Mouse (Mus musculus) NIH3T3 (cell line): ENCODE data around the gene Cyb5r1.
"Not testable (repeated sequence)": the region's sequence is repeated elsewhere in the genome, so short reads cannot be mapped to it uniquely, and the experiment has no call there.

ENCODE experiments used
- DNase-seq: peaks from one replicate; pipeline ENCODE4 v3.0.0-alpha.2; 2012; ENCODE audit warnings: low read depth

Cyb5r1 gene

DNA sequence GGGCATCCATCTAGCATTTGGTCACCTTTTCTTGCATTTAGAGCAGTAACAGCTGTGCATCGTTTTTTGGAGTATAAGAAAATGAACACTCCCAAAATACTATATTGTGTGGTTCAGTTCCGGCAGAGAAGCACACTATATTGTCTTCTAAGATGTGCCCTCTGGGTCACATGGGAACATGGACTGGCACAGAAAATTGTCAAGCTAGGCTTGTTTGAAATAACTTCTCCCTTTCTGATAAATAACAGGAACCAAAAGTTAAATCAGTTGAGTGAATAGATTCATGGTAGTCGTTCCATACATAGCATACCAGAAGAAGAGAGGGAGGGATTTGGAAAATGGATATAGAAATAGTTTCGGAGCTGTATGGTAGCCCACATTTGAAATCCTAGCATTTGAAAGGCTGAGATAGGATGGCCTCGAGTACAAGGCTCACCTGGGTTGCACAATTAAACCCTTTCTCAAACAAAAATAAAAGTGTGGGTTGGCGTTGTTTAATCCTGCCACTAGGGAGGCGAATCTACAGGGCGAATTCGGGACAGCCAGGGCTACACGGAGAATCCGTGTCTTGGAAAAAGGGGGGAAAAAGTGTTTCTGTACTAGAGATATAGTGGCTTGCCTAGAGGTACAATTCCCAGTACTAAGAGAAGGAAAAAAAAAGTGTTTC lies 9.3 kb downstream of the Cyb5r1 start:
- no peak for DNase-seq

DNA sequence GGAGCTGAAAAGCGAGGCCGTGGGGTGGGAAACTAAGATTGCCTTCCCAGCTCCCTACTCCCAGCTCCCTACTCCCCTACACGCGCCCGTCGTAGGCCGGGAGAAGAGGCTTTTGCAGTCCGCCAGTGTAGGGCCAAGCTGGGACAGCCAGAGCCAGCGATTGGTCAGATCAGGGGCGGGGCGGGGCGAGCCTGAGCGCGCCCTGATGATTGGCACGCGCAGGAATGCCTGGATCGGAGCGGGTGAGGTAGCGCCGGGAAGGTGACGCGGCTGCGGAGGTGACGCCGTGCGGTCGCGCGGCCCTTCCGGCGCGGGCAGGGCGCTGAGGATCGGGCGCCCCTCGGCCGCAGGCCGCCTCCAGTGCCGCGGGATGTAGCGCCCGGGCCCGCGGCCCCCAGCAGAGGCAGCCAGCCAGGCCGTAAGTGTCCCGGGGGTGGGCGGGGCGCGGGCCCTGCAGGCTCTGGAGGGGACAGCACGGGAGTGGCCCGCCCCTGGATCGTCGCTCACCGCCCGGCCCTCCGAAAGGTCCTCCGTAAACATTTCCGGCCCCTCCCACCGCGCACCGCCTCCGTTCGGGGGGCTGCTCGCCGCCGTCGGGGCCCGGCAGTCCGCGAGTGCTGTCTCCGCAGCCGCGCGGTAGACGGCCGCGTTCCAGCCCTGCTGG lies 9.9 kb downstream of the Cyb5r1 start, which contains the start of gene Adipor1:
Adipor1 (plus strand) TSS at position 211 of the 664 bp plus-strand sequence.
- DNase-seq: peak; percentile 98

DNA sequence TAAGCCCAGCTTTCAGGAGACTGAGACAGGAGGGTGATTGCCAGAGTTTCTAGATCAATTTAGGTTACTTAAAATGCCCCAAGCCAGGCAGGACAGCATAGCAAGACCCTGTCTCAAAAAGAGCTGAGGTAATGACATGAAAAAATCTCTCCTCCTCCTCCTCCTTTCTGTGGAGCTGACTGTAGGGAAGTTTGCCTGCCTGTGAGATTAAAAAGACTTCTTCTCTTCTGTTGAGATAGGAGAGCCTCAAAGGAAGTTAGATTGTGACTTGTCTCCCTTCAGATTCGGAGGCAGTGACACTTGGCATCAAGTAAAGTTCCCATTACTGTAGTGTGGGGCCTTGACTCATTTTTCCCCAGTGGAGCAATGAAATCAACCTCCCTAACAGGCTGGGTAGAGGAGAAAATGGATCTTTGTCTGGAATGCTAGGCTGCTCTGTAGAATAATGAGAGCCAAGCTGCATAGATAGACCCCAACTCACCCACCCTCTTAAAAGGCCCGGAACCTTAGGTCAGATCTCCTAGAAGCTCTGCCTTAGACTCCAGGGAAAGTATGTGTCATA lies 13.1 kb downstream of the Cyb5r1 start:
- no peak for DNase-seq

DNA sequence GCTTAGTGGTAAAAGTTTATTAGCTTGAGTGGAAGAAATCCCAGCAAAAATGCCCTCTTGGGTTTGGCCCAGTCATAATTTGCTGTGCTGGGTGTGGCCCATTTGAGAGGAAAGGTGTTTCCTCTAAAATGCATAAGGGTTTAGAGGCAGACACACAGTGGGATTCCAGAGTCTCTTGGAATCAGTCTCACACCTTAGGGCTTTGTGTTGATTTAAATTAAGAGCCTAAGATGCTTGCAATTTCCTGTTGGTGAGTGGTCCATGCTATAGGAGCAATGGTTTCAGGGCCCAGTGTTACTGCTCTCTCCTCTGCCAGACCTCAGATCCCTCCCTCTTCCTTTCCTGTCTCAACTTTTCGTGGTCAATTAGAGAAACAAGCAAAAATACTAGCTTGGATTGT lies 13.8 kb downstream of the Cyb5r1 start:
- DNase-seq: no peak

DNA sequence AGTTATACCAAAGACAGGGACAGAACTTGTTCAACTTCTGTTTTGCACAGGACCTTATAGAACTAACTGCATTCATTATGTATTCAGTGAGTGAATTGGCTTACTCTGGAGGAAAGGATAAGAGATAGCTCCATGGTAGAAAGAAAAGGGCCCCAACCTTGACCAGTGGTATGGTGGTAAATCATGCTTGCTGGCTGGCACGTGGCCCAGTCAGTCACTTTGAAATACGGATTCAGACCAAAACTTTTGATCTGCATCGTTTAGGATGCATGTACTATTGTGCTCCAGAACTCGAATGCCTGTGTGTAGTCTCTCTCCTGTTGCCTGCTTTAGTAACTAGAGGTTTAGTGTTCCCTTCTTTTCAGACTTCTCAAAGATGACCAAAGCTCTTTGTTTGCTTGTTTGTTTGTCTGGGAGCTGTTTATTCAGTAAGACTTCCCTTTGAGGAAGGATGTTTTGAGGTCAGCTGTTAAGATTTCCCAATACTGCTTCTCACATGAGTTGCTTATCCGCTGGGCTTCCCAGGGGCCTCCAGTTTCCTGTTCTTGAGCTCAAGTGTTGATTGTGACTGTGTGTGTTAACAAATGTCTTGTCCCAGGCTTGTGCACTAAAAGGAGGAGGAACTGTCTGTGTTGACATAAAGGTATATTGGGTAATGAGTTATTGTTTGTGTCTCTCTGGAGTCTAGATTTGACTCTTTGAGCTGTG lies 14.5 kb downstream of the Cyb5r1 start:
- DNase-seq: peak; percentile 39

DNA sequence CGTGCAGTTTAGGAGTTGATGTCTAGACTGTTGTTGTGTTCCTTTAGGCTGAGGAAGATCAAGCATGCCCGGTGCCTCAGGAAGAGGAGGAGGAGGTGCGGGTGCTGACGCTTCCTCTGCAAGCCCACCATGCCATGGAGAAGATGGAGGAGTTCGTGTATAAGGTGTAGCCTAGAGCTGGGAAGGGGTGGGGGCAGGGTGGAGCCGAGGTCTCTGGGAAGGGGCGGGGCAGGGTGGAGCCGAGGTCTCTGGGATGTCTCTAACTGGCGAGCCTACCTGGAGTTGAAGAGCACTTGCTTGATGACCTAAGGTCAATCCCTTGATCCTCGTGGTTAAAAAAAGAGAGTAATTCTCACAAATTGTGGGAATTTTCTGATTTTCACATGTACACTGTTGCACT lies 18.6 kb downstream of the Cyb5r1 start:
- no peak for DNase-seq

DNA sequence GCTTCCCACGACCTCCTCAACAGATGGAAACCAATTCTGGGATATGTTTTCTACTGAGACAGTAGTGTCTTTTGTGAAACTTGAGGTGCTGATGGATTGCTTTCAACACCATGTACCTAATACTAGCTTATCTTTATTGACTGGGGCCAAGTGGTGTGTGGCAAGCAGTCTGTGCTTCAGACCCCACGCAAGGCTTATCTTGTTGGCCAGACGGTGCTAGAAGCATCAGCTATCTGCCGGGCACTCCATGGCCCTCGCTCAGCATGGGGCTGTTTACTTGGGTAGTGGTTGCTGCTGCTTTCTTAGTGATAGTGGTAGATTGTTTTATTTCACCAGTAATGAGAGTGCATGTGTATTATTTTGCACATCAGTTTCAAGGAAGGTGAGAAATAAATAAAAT lies 20.9 kb downstream of the Cyb5r1 start:
- DNase-seq: no peak

DNA sequence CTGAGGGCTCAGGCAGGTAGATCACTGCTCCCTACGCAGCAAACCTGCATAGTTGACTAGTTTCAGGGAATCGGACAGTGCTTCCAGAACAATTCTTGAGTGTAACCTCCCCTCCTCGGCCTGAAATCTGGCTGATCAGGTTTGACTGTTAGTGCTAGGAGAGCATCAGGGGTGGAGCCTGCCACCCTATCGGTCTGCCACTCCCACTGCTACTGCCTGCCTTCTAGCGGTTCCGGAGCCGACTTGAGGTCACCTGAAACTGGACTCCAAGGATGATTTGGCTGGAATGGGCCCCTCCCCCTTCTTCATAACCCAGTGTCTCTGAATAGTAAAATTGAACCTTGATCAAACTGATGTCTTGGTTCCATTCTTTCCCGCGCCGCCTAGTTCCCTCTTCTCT lies 27.6 kb downstream of the Cyb5r1 start:
- no peak for DNase-seq

DNA sequence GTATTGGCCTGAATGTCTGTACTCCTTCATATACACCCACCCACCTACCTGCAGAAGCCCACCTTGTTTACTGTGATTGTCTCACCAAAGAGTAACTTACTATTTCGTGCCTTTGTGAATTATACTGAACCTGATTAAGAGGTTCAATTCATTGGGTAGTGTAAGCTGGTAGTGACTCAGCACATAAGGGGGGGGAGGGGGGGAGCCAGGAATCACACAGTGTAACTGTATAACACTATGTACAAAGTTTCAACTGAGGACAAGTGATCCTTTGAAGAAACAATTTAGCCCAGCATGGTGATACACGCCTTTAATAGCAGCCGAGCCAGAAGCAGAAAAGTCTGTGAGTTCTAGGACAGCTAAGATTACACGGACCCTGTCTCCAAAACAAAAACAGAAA lies 28.1 kb downstream of the Cyb5r1 start:
- DNase-seq: peak; percentile 31

DNA sequence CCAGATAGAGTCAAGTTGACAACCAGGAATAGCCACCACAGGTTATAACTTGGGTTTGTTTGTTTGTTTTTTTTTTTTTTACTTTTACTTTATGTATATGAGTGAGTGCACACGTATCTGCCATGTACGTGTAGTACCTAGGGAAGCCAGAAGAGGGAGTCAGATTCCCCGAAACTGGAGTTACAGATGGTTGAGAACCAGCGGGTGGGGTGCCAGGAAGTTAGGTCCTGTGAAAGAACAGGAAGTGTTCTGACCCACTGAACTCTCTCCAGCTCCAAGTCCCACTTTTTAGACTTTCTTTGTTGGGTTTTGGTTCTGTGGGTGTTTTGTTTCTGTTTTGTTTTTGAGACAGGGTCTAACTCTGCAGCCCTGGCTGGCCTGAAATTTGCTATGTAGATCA lies 30.1 kb downstream of the Cyb5r1 start:
- DNase-seq: peak; percentile 67

DNA sequence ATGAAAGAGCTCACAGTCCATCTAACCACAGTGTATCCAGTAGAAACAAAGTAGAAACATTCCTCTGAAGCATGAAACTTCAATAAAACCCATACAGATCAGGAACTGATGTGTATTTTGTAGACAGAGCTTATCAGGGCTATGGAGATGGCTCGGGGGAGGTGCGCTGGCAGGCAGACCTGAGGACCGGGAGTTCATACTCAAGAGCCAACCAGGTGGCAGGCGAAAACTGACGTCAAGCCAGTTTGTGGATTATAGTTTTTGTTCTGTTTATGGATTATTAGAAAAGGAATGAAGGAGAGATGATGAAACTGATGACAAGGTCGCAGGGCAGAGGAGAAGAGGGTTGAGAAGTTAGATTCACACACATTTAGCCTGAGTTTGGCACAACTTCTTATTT lies 35.1 kb downstream of the Cyb5r1 start:
- no peak for DNase-seq

DNA sequence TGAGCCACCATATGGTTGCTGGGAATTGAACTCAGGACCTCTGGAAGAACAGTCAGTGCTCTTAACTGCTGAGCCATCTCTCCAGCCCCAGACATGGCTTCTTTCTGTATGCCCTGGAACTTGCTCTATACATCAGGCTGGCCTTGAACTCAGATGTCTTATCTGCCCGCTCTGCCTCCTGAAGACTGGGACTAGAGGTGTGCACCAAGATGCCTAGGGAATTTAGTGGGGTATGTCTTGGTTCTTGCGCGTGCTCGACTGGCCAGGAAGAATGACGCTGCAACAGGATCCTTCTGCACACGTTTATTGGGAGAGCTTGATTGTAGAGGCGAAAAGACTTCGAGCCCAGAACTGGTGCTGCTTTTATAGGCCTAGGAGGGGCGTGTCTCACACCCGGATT lies 36.4 kb downstream of the Cyb5r1 start:
- DNase-seq: not testable (repeated sequence)

DNA sequence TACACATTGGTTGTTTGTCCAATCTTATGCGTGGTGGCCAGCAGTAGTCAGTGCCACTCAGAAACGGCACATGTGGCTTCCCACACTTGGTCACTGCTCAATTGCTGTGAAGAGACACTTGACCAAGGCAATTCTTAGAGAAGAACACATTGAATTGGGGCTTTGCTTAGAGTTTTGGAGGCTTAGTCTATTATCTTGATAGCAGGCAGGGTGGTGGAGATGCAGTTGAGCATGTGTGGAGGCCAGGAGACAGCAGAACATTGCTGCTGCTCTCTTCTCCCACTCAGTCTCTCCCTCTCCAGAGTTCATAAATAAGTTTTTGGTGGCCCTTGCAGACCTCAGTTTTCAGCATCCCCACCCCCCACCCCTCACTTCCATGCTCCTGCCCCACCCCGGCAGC lies 37.0 kb downstream of the Cyb5r1 start:
- no peak for DNase-seq

DNA sequence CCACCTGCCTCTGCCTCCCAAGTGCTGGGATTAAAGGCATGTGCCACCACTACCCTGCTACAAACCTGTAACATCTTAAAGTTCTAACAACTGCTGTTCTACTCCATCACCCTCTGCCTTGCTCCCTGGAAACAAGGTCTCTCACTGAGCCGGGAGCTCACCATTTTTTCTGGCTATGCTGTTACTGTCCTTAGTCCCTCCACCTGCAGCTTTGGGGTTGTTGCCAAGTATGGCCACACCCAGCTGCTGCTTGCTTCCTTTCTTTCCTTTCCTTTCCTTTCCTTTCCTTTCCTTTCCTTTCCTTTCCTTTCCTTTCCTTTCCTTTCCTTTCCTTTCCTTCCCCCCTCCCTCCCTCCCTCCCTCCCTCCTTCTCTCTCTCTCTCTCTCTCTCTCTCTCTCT lies 37.9 kb downstream of the Cyb5r1 start:
- DNase-seq: not testable (repeated sequence)

DNA sequence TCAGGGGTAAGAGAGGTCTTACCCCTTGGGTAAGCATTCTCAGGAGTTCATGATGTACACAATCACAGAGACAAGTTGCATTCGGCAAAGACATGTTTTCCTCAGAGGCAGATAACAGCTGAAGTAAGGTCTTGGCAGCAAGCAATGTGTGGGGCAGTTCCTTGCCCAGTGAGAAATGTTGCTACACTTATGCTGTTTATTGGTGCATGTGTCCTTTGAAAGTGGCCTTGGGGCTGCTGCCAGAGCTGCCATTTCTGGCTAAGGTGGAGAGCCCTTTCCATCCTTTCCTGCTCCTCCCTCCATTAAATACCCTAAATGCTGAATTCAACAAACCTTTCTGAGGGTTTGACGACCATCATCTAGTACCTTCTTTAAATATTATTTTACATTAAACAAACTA lies 40.1 kb downstream of the Cyb5r1 start:
- no peak for DNase-seq

DNA sequence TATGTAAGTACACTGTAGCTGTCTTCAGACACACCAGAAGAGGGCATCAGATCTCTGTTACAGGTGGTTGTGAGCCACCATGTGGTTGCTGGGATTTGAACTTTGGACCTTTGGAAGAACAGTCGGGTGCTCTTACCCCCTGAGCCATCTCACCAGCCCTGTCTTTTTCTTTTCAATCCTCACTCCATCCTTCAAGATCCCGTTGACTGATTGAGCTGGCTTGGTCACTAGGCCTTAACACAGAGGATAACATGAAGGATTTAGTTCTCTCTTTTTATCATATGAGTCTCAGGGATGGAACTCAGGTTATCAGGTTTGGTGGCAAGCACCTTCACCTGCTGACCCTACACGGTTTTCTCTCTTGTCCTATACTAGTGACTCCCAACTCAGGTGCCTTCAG lies 43.2 kb downstream of the Cyb5r1 start:
- not testable (repeated sequence) for DNase-seq

DNA sequence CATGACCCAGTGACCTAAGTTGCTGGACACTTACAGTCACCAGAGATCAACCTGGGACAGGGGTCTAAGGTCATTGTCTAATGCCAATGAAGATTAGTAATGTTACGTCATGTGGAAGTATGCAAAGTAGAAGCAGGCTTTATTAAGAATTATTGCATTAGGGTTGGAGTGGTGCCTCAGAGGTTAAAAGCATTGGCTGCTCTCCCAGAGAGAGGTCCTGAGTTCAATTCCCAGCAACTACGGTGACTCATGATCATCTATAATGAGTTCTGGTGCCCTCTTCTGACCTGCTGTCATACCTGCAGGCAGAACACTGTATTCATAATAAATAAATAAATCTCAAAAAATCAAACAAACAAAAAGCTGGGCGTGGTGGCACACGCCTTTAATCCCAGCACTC lies 44.8 kb downstream of the Cyb5r1 start:
- DNase-seq: peak; percentile 64

DNA sequence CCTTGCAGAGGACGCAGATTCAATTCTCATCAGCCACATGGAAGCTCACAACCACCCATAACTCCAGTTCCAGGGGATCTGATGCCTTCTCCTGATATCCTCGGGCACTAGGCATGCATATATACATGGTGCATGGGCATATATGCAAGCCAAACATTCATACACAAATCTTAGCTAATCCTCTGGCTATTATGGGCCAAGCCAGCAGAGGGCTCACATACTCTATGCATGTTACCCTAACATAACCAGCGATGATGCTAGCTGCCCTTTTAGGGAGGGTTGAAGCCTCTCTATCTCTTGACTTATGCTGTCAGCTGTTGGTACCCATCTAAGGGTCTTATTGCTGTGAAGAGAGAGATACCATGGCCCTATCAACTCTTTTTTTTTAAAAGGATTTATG lies 45.6 kb downstream of the Cyb5r1 start:
- DNase-seq: peak; percentile 77

DNA sequence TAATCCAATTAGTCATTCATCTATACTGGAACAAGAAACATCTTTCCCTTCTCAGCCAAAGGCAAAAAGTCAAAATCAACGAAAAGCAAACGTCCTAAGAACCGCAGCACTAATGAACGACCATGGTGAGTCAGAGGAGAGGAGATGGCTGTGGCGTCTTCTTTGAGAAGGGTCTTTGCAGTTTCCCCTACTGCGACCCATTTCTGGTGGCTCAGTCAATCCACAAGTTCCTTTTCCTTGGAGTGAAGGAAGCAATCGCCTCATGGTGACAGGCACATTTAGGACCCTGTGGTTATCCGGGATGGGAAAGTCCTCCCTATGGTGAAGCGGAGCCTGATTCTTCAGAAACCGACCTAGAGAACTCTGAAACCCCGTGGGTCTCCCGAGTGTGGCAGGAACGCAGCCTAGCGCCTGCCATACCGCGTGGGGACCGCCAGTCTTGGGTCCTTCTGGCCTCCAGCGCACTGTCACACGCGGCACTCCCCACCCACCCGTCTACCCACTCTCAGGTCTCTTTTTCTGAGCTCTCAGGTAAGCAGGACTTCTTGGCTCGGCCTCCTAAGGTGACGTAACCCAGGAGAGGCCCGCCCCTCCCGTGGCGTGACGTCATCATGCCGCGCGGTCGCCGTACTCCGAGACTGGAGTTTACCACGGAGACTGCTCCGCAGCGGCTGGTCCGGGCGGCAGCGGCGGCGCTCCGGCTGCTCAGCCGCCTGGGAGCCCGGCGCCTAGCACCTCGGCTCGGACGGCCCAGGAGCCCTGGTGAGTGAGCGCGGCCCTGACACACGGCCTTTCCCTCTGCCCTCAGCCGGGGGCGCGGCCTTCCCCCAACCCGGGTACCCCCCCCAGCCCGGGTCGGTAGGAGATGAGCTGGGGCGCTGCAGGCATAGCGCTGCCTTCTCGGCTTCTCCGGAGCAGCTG lies 49.8 kb downstream of the Cyb5r1 start, which contains the start of gene Klhl12:
Klhl12 (plus strand) TSS at position 628 of the 921 bp plus-strand sequence.
- DNase-seq: peak; percentile 97

DNA sequence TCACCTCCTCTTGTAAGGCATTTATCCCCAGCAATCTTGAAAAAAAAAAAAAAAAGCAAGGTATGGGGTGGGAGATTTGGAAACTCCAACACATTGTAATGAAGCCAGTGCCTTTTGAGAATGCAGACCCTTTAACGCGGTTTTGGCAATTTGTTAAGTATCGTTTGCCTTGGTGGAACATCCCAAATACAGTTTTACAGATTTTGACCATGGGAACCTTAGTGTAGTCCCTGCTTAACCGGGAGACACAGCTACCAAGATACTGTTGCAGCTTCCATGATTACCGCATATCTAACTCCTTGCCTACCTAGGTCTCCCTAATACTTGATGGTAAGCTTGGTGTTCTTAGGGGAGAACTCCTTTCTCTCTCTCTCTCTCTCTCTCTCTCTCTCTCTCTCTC lies 50.7 kb downstream of the Cyb5r1 start:
- no peak for DNase-seq

DNA sequence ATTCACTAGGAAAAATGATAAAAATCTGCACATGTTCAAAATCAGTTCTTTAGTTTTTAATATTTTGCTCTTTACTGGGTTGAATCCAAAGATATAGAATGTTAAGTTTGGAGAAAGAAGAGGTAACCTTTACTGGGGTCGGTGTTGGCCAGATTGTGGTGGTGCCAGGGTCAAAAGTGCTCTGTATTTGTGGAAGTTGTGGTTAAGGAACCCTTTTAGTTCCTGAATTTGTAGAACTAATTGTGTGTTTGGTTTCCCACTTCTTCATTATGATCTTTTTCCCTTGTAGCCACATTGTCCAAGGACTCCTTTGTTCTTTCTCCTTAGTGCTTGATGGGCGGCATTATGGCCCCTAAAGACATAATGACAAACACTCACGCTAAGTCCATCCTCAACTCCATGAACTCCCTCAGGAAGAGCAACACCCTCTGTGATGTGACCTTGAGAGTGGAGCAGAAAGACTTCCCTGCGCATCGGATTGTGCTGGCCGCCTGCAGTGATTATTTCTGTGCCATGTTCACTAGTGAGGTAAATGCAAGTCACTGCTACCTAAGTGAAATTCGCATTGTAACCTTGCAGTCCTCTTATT lies 52.9 kb downstream of the Cyb5r1 start:
- no peak for DNase-seq
